Mouse (Mus musculus) kidney, adult 2 months (tissue): ENCODE results near the gene Golm1.

Experiments
- CTCF ChIP-seq: fragments of 200-500 bp; conservative IDR thresholded peaks from 2 replicates; pipeline ENCODE4 v1.5.1; 2011; ENCODE audit warnings: low read depth, mild to moderate bottlenecking, control low read depth, low read length, moderate library complexity, mixed read lengths; ENCODE audit not compliant: insufficient read depth, insufficient read length
- POLR2A ChIP-seq: fragments of 200-500 bp; IDR thresholded peaks from one replicate; pipeline ENCODE4 v1.6.1; 2011; ENCODE audit warnings: low read depth, low read length, control low read depth

- TF ChIP-seq CTCF (no peak), POLR2A (no peak)
Observed at GRCm38 (mm10) chr13:59645491-59645890, 30.1 kb downstream of the Golm1 start.
